Mouse (Mus musculus): ENCODE measurements around the gene Mmp11. TPM values are rescaled to one million over a fixed set of nuclear protein-coding genes. Genes with fewer than 3 reads are reported as not detected.

Gene Mmp11
- polyA plus RNA-seq, 2 experiments: 1.1 to 1.5 TPM

GRCm38 (mm10) chr10:75878836-75879235 lies 57.5 kb downstream of the Mmp11 start:
- WGBS (ENCODE audit: insufficient replicate concordance): 70% methylated on average over 3 of the region's 3 CpGs
- Histone ChIP-seq H3K27ac (no peak overlapping the region), H3K4me1 (replicated peaks; ENCODE audit: control insufficient read depth in 2 of 2, insufficient read depth in 2 of 2, low read length in 1 of 2) (no peaks in the 10 kb centered on the region; a peak in 1 of 4 replicates), H3K36me3 (replicated peaks; ENCODE audit: control insufficient read depth, insufficient read depth, low read depth) (no peaks in the 10 kb centered on the region), H3K4me2 (ENCODE audit: low read depth) (no peak overlapping the region), H3K27me3 (ENCODE audit: control insufficient read depth, insufficient read depth, low read length) (peaks cover 5% of the 10 kb centered on the region; the same call in 1 of the 2 replicates), H3K9me3 (ENCODE audit: control insufficient read depth, low read length) (no peaks in the 10 kb centered on the region), H3K9ac (replicated peaks) (no peak overlapping the region), H3K4me3 (ENCODE audit: insufficient read depth in 1 of 2, low read depth in 2 of 2, low read length in 2 of 2) (no peak overlapping the region)
- TF ChIP-seq EP300 (IDR thresholded peaks at IDR 0.05; ENCODE audit: low read depth) (no peak), CTCF (IDR thresholded peaks at IDR 0.05; ENCODE audit: low read depth) (no peak)
- ATAC-seq (ENCODE audit: insufficient read depth) (no peak), DNase-seq (ENCODE audit: low read depth in 3 of 3, low spot score in 3 of 3) (no peak)

GRCm38 (mm10) chr10:75873543-75874170 lies 62.6 kb downstream of the Mmp11 start:
- DNase-seq (ENCODE audit: low read depth in 3 of 3, low spot score in 3 of 3): no peak
- Histone ChIP-seq H3K4me3 (ENCODE audit: insufficient read depth in 1 of 2, low read depth in 2 of 2, low read length in 2 of 2) (no peak overlapping the region), H3K4me2 (ENCODE audit: low read depth) (peak overlapping the region; percentile 65), H3K4me1 (replicated peaks; ENCODE audit: control insufficient read depth in 2 of 2, insufficient read depth in 2 of 2, low read length in 1 of 2) (peaks cover 5 to 13% of the 10 kb centered on the region in 2 experiments), H3K27ac (no peak overlapping the region), H3K27me3 (ENCODE audit: control insufficient read depth, insufficient read depth, low read length) (no peaks in the 10 kb centered on the region), H3K9me3 (ENCODE audit: control insufficient read depth, low read length) (no peaks in the 10 kb centered on the region), H3K9ac (replicated peaks) (no peak overlapping the region), H3K36me3 (replicated peaks; ENCODE audit: control insufficient read depth, insufficient read depth, low read depth) (no peaks in the 10 kb centered on the region)
- TF ChIP-seq CTCF (IDR thresholded peaks at IDR 0.05; ENCODE audit: low read depth) (no peak), EP300 (IDR thresholded peaks at IDR 0.05; ENCODE audit: low read depth) (no peak)
- 53% methylated on average over 10 of the region's 10 CpGs for WGBS (ENCODE audit: insufficient replicate concordance)
- ATAC-seq (ENCODE audit: insufficient read depth): no peak

Other genes starting within 250 kb of the Mmp11 start
- 11.2 and 11.3 TPM in 2 replicates for gene Cabin1, start 172.2 kb downstream of the Mmp11 start, polyA plus RNA-seq (2012; rRNA removed)
- gene Cabin1, start 172.2 kb downstream of the Mmp11 start, polyA plus RNA-seq (2014; fragmentation: Nextera tagmentation; extraction: Ambion mirVana): 12.0 and 13.7 TPM in 2 replicates
- gene Ddt, start 163.1 kb downstream of the Mmp11 start, polyA plus RNA-seq (2012; rRNA removed): 116 and 138 TPM in 2 replicates
- 169 and 176 TPM in 2 replicates for gene Ddt, start 163.1 kb downstream of the Mmp11 start, polyA plus RNA-seq (2014; fragmentation: Nextera tagmentation; extraction: Ambion mirVana)
- 0.04 TPM in 1 of 2 replicates, not detected in the other for gene Gm20441, start 155.5 kb downstream of the Mmp11 start, polyA plus RNA-seq (2012; rRNA removed)
- gene Gm20441, start 155.5 kb downstream of the Mmp11 start, polyA plus RNA-seq (2014; fragmentation: Nextera tagmentation; extraction: Ambion mirVana): not detected in 2 replicates
- gene Gstt3, start 155.1 kb downstream of the Mmp11 start, polyA plus RNA-seq (2012; rRNA removed): 5.3 and 5.5 TPM in 2 replicates
- gene Gstt3, start 155.1 kb downstream of the Mmp11 start, polyA plus RNA-seq (2014; fragmentation: Nextera tagmentation; extraction: Ambion mirVana): 9.4 and 12.0 TPM in 2 replicates
- gene Gstt1, start 137.9 kb downstream of the Mmp11 start, polyA plus RNA-seq (2012; rRNA removed): 71.5 and 90.6 TPM in 2 replicates
- gene Gstt1, start 137.9 kb downstream of the Mmp11 start, polyA plus RNA-seq (2014; fragmentation: Nextera tagmentation; extraction: Ambion mirVana): 68.8 and 75.7 TPM in 2 replicates
- gene Gstt4, start 114.0 kb downstream of the Mmp11 start, polyA plus RNA-seq (2012; rRNA removed): not detected in 2 replicates
- gene Gstt4, start 114.0 kb downstream of the Mmp11 start, polyA plus RNA-seq (2014; fragmentation: Nextera tagmentation; extraction: Ambion mirVana): 0.10 TPM in 1 of 2 replicates, not detected in the other
- gene Gstt2, start 99.1 kb downstream of the Mmp11 start, polyA plus RNA-seq (2012; rRNA removed): 33.8 and 36.4 TPM in 2 replicates
- gene Gstt2, start 99.1 kb downstream of the Mmp11 start, polyA plus RNA-seq (2014; fragmentation: Nextera tagmentation; extraction: Ambion mirVana): 42.7 and 43.7 TPM in 2 replicates
- gene Mif, start 76.3 kb downstream of the Mmp11 start, polyA plus RNA-seq (2012; rRNA removed): 846 and 879 TPM in 2 replicates
- 746 and 755 TPM in 2 replicates for gene Mif, start 76.3 kb downstream of the Mmp11 start, polyA plus RNA-seq (2014; fragmentation: Nextera tagmentation; extraction: Ambion mirVana)
- 0.23 and 0.47 TPM in 2 replicates for gene Derl3, start 43.1 kb downstream of the Mmp11 start, polyA plus RNA-seq (2012; rRNA removed)
- 0.18 TPM in 1 of 2 replicates, not detected in the other for gene Derl3, start 43.1 kb downstream of the Mmp11 start, polyA plus RNA-seq (2014; fragmentation: Nextera tagmentation; extraction: Ambion mirVana)
- gene Smarcb1, start 14.9 kb downstream of the Mmp11 start, polyA plus RNA-seq (2012; rRNA removed): 21.2 and 28.5 TPM in 2 replicates
- 47.7 and 55.3 TPM in 2 replicates for gene Smarcb1, start 14.9 kb downstream of the Mmp11 start, polyA plus RNA-seq (2014; fragmentation: Nextera tagmentation; extraction: Ambion mirVana)
- gene Chchd10, start 3.4 kb downstream of the Mmp11 start, polyA plus RNA-seq (2012; rRNA removed): 55.8 and 72.9 TPM in 2 replicates
- 106 and 111 TPM in 2 replicates for gene Chchd10, start 3.4 kb downstream of the Mmp11 start, polyA plus RNA-seq (2014; fragmentation: Nextera tagmentation; extraction: Ambion mirVana)
- gene Gm867, start 4.2 kb upstream of the Mmp11 start, polyA plus RNA-seq (2012; rRNA removed): 22.5 and 27.6 TPM in 2 replicates
- 20.9 and 21.9 TPM in 2 replicates for gene Gm867, start 4.2 kb upstream of the Mmp11 start, polyA plus RNA-seq (2014; fragmentation: Nextera tagmentation; extraction: Ambion mirVana)
- gene Vpreb3, start 6.6 kb upstream of the Mmp11 start, polyA plus RNA-seq (2012; rRNA removed): 0.85 and 2.1 TPM in 2 replicates
- gene Vpreb3, start 6.6 kb upstream of the Mmp11 start, polyA plus RNA-seq (2014; fragmentation: Nextera tagmentation; extraction: Ambion mirVana): 2.5 and 2.9 TPM in 2 replicates
- 0.08 and 0.10 TPM in 2 replicates for gene Gm5134, start 18.0 kb upstream of the Mmp11 start, polyA plus RNA-seq (2012; rRNA removed)
- 0.08 TPM in 1 of 2 replicates, not detected in the other for gene Gm5134, start 18.0 kb upstream of the Mmp11 start, polyA plus RNA-seq (2014; fragmentation: Nextera tagmentation; extraction: Ambion mirVana)
- 6.8 and 7.1 TPM in 2 replicates for gene Zfp280b, start 96.2 kb upstream of the Mmp11 start, polyA plus RNA-seq (2012; rRNA removed)
- 9.6 and 10.1 TPM in 2 replicates for gene Zfp280b, start 96.2 kb upstream of the Mmp11 start, polyA plus RNA-seq (2014; fragmentation: Nextera tagmentation; extraction: Ambion mirVana)
- 0.08 and 0.10 TPM in 2 replicates for gene Slc5a4b, start 174.5 kb upstream of the Mmp11 start, polyA plus RNA-seq (2012; rRNA removed)
- gene Slc5a4b, start 174.5 kb upstream of the Mmp11 start, polyA plus RNA-seq (2014; fragmentation: Nextera tagmentation; extraction: Ambion mirVana): 0.03 and 0.18 TPM in 2 replicates
- gene Slc5a4a, start 211.0 kb upstream of the Mmp11 start, polyA plus RNA-seq (2012; rRNA removed): 0.03 and 0.04 TPM in 2 replicates
- gene Slc5a4a, start 211.0 kb upstream of the Mmp11 start, polyA plus RNA-seq (2014; fragmentation: Nextera tagmentation; extraction: Ambion mirVana): not detected in 2 replicates